In genomic region chr13:35825639-35826038, GRCm38 (mm10) we compare ENCODE assay signal across 26 mouse cellular contexts.
"Had no signal": no experiment of that assay in that cellular context is flagged by ENCODE, and none has a peak within 500 bp of the region (broad histone marks: within the 10 kb centered on the region; RNA-seq: fewer than 3 reads in every experiment).

No protein-coding gene starts in this region.

- ATAC-seq: hindbrain, embryonic 16.5 days; inflammation-experienced regulatory T-cells, adult 6 months; intestine, embryonic 15.5 days; intestine, postnatal 0 days had no signal

- H3K4me2 ChIP-seq: heart, embryonic 12.5 days; hindbrain, embryonic 12.5 days; hindbrain, embryonic 14.5 days; intestine, embryonic 15.5 days; limb, embryonic 12.5 days; liver, embryonic 11.5 days had no signal

- H3K4me3 ChIP-seq: gastrocnemius, adult 2 months; heart, adult 2 months; heart, embryonic 12.5 days; hindbrain, embryonic 10.5 days; hindbrain, embryonic 12.5 days; intestine, embryonic 15.5 days; layer of hippocampus, adult 2 months; left cerebral cortex, adult 2 months; limb, embryonic 10.5 days; limb, embryonic 12.5 days had no signal

- H3K27ac ChIP-seq: gastrocnemius, adult 2 months; heart, adult 2 months; hindbrain, embryonic 10.5 days; hindbrain, embryonic 12.5 days; hindbrain, embryonic 14.5 days; intestine, embryonic 15.5 days; kidney, postnatal 0 days; layer of hippocampus, adult 2 months; left cerebral cortex, adult 2 months; limb, embryonic 10.5 days; limb, embryonic 12.5 days; liver, embryonic 14.5 days had no signal

- H3K9ac ChIP-seq: heart, embryonic 12.5 days; hindbrain, embryonic 12.5 days; hindbrain, embryonic 14.5 days; intestine, embryonic 15.5 days; limb, embryonic 12.5 days; liver, embryonic 14.5 days had no signal

- H3K27me3 ChIP-seq: heart, embryonic 12.5 days; hindbrain, embryonic 12.5 days; intestine, embryonic 15.5 days; limb, embryonic 12.5 days had no signal

- DNase-seq: gastrocnemius, adult 2 months; gastrocnemius, postnatal 10 days; gastrocnemius, postnatal 25 days; heart, adult 2 months; heart, postnatal 10 days; heart, postnatal 4 days; kidney, adult 18-20 months; kidney, adult 8-10 months; kidney, postnatal 14 days; kidney, postnatal 36 days; liver had no signal

- H3K4me1 ChIP-seq: hindbrain, embryonic 10.5 days had no signal

- H3K9me3 ChIP-seq: heart, embryonic 12.5 days; hindbrain, embryonic 10.5 days; hindbrain, embryonic 12.5 days; intestine, embryonic 15.5 days; limb, embryonic 10.5 days; limb, embryonic 12.5 days had no signal

- H3K36me3 ChIP-seq: intestine, embryonic 15.5 days had no signal
